Mouse (Mus musculus): ENCODE measurements around the gene Tmem43.
A peak's percentile ranks its signal among the peaks of the same experiment; 100 is the strongest.
"Not testable (repeated sequence)": the region's sequence is repeated elsewhere in the genome, so short reads cannot be mapped to it uniquely, and the experiment has no call there.

The Tmem43 gene

GRCm38 (mm10) chr6:91472868-91473804 is at the start of gene Tmem43, which contains the start of gene Chchd4:
Tmem43 (plus strand) TSS chr6:91473703.
Chchd4 (minus strand) TSS chr6:91473546.
- DNase-seq (ENCODE audit: low spot score): peak; percentile 99

GRCm38 (mm10) chr6:91424151-91424550 is 49.4 kb upstream of the Tmem43 start:
- DNase-seq (ENCODE audit: low spot score): no peak

- peak; percentile 97 for DNase-seq (ENCODE audit: low spot score)
These were observed 32.9 kb upstream of the Tmem43 start for GRCm38 (mm10) chr6:91440474-91441144.

GRCm38 (mm10) chr6:91441145-91441662 is 32.3 kb upstream of the Tmem43 start:
- DNase-seq (ENCODE audit: low spot score): no peak

GRCm38 (mm10) chr6:91445316-91445715 is 28.2 kb upstream of the Tmem43 start:
- no peak for DNase-seq (ENCODE audit: low spot score)

- DNase-seq (ENCODE audit: low spot score): no peak
These were observed 23.9 kb upstream of the Tmem43 start for GRCm38 (mm10) chr6:91449472-91450225.

GRCm38 (mm10) chr6:91452056-91452455 is 21.4 kb upstream of the Tmem43 start:
- no peak for DNase-seq (ENCODE audit: low spot score)

GRCm38 (mm10) chr6:91454546-91454945 is 19.0 kb upstream of the Tmem43 start:
- no peak for DNase-seq (ENCODE audit: low spot score)

GRCm38 (mm10) chr6:91459471-91459870 is 14.0 kb upstream of the Tmem43 start:
- DNase-seq (ENCODE audit: low spot score): no peak

GRCm38 (mm10) chr6:91465756-91466155 is 7.7 kb upstream of the Tmem43 start:
- DNase-seq (ENCODE audit: low spot score): no peak

GRCm38 (mm10) chr6:91467106-91467505 is 6.4 kb upstream of the Tmem43 start:
- DNase-seq (ENCODE audit: low spot score): no peak

GRCm38 (mm10) chr6:91470712-91471111 is 2.8 kb upstream of the Tmem43 start:
- DNase-seq (ENCODE audit: low spot score): no peak

- not testable (repeated sequence) for DNase-seq (ENCODE audit: low spot score)
These were observed 2.1 kb upstream of the Tmem43 start for GRCm38 (mm10) chr6:91471427-91471826.

- DNase-seq (ENCODE audit: low spot score): no peak
These were observed 1.2 kb upstream of the Tmem43 start for GRCm38 (mm10) chr6:91472319-91472718.

GRCm38 (mm10) chr6:91473805-91474440 is 420 bp downstream of the Tmem43 start:
- no peak for DNase-seq (ENCODE audit: low spot score)

GRCm38 (mm10) chr6:91474441-91475190 is 1.1 kb downstream of the Tmem43 start:
- no peak for DNase-seq (ENCODE audit: low spot score)

- no peak for DNase-seq (ENCODE audit: low spot score)
These were observed 3.0 kb downstream of the Tmem43 start for GRCm38 (mm10) chr6:91476541-91476940.

- no peak for DNase-seq (ENCODE audit: low spot score)
These were observed 9.9 kb downstream of the Tmem43 start for GRCm38 (mm10) chr6:91483371-91483770.

GRCm38 (mm10) chr6:91486736-91487453 is 13.4 kb downstream of the Tmem43 start:
- DNase-seq (ENCODE audit: low spot score): no peak
